Mouse (Mus musculus) layer of hippocampus, postnatal 25 days (tissue): ENCODE measurements at regions not wholly inside any gene's neighbourhood (a gene's known extent, or its start where the extent isn't known, plus 50 kb on each side); places are given as distances from the start of the nearest gene placed in this dataset.

Experiments used
- DNase-seq, 2 experiments: peaks; one replicate each; pipeline ENCODE4 v3.0.0; 2022; ENCODE audit warnings: mixed read lengths in 2 of 2, low spot score in 1 of 2; ENCODE audit errors: extremely low spot score in 1 of 2

- no peak for DNase-seq
These were observed 54.0 kb upstream of the Cerkl start for GRCm38 (mm10) chr2:79510485-79511094.

GRCm38 (mm10) chr2:79511108-79511507 lies 54.5 kb upstream of the Cerkl start:
- DNase-seq: no peak

DNA sequence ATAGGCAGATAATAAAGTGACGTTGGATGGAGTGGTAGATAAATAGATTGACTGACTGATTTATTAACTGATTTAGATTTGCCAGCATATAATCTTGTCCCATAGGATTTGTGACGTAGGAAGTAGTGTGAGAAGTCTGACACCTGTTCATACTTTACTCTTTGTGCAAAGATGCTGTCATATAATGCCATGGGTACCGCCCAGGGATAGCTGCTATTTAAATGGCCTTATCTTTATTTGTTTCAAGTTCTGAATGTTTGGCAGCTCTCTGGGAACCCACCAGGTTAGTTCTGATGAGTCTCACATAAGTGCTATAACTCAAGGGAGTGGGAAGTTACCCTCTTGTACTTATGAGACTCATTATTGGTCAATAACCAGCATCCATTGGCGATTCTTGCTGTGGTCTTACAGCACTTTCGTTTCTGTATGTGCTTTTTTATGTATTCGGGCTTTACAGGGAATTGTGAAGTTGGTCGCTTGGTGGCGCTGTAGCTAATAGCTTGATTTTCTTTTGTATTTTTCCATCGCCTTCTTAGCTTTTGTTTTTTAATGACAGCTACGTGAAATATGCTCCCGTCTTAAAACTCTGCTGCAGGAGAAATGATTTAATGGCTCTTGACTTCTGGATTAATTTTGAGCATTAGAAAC lies 55.2 kb upstream of the Cerkl start:
- peak; percentile 67 to 93 for DNase-seq

- no peak for DNase-seq
These were observed 55.8 kb upstream of the Cerkl start for GRCm38 (mm10) chr2:79512374-79512773.

GRCm38 (mm10) chr2:79513726-79514125 lies 57.1 kb upstream of the Cerkl start:
- DNase-seq: no peak

DNA sequence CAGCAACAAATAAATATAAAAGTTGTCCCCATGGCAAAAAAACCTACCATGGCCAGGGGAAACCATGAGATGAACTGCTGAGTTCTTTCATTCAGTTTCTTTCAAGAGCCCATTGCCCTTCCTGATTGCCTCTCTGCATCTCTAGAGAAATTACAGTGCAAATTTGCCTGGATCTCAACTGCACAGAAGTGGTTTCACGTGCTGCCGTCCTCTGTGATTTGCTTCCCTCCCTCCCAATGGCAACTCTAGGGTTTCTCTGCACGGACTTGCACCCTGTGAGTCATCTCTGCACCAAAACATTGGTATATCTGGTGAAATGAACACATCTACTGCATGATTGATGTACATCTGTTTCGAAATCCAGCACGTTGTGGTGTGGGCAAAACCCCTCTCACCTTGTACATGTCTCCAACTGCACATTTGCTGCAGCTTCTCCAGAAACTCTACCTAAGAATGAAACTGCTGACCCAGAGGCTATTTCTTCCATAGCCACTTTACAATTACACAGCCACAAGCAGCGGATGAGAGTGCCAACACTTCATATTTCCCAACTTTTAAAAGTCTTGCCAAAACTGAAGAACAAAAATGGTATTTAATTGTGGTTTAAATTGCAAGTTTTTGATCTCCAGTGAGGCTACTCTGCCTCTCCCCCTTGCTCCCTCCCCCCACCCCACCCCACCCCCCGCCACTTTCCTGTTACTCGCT lies 61.6 kb upstream of the Cerkl start:
- DNase-seq: no peak

DNA sequence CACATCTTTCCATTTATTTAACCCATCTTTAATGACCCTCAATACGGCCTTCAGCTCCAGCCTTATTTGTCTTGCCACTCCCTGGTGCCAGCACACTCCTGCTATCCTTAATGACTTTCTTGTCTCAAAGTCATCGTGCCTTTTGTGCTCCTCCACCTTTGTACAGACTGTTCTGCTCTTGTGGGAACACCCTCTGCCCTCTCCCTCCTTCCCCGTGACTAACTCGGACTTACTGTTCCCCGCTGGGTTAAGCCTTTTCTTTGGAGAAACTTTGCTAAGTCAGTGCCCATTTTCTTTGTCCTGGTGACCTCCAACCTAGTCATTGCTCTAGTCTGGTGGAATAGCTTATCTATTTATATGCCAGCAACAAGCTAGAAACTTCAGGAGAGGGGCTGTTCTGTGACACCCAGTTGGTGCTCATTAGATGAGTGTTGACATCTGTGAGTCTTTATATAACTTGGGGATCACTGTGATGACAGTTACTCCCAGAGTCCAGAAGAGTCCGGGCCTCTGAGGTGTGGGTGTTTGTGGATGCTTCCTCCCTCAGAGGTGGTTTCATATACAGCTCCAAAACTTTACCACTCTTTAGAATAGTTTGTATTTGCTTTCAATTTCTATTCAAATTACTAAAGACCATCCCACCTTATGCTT lies 63.3 kb upstream of the Cerkl start:
- DNase-seq: no peak

GRCm38 (mm10) chr2:79523441-79523840 lies 66.9 kb upstream of the Cerkl start:
- no peak for DNase-seq

- no peak for DNase-seq
These were observed 70.9 kb upstream of the Cerkl start for GRCm38 (mm10) chr2:79527529-79527928.

DNA sequence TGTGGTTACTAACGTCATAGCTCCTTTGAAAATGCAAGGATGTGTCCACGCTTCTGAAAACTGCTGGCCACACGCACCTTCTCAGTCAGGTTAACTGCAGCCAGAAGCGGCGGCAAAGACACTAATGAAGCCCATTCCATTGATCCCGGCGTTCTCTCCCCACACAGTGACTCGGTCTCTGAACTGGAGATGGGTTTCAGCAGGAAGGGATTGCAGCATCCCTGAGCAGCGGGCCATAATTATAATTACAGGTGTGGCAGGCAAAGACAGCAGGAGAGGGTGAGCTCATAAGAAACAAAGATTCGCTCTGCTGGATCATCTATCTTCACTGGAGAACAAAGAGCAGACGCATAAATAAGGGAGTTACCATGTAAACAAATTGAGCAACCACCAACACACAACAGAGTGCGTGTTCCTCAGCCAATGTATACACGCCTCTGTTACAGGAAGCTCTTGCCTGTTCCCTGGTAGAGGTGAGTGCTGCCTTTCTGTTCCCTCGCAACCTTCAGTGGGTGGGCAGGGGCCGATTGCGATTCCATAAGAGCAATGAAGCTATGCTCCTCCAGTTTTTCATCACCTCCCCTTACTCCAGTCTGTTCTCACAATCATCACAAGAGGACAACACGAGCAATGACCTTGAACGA lies 71.9 kb upstream of the Cerkl start:
- DNase-seq: no peak

DNA sequence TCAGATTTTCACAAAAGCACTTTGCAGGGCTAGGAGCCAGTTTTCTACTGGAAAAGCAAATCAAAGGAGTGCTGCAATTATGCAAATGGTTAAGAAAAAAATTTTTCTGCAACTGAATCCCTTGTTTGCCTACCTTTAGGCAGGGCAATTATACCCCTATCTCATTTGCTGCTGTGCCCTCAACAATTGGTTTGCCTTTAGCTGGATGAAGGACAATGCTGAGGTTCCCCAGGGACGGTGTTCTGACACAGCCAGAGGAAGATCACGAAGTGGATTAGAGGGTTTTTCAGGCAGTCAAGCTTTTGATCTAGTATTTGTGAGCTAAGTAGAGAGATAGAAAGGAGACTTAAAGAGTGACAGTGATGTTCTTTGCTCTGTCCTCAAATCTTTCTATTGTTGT lies 72.6 kb upstream of the Cerkl start:
- no peak for DNase-seq

DNA sequence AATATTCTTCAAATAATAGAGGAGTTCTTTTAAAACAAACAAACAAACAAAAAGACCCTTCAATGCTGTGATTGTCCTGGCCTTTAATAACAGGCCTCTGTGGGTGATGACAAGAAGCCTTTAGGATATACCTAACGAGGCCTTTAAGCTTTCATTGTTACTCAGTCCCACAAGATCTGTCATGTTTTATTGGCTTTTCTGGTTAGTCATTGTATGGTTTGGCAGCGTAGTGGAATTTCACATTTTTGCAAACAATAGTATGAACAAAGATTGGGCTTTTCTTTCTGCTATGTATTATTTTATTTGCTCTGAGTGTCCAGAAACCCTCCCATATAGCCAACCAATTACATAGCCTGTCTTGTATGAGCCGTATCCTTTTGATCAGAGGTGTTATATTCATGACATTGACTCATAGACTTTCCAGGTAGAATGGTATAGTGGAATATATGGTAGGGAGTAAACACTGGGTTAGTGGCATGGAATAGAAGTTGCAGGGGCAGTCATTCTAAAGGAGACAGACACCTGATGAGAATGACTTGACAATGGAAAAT lies 76.1 kb upstream of the Cerkl start:
- no peak for DNase-seq

- DNase-seq: no peak
These were observed 80.7 kb upstream of the Cerkl start for GRCm38 (mm10) chr2:79537126-79537875.

GRCm38 (mm10) chr2:79540384-79540783 lies 83.8 kb upstream of the Cerkl start:
- no peak for DNase-seq

GRCm38 (mm10) chr2:79542191-79542980 lies 85.8 kb upstream of the Cerkl start:
- no peak for DNase-seq

DNA sequence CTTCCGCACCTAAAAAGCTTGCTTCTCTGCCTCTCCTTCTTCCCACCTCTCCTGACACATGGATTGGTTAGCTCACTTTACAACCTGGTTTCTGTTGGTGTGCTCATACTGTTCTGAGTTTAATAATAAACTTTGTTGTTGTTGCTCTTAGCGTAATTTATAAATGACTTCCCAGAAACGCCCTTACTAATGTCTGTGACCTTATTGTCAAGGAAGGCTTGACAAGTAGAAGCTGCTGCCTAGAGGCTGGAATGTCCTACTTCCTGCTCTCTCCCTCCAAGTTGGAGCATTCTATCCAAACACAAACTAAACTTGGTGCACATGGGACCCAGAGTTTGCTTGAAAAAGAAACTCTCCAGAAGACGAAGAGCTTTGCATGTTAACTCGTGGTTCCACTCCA lies 86.9 kb upstream of the Cerkl start:
- no peak for DNase-seq

- DNase-seq: no peak
These were observed 87.6 kb upstream of the Cerkl start for GRCm38 (mm10) chr2:79543948-79544792.

DNA sequence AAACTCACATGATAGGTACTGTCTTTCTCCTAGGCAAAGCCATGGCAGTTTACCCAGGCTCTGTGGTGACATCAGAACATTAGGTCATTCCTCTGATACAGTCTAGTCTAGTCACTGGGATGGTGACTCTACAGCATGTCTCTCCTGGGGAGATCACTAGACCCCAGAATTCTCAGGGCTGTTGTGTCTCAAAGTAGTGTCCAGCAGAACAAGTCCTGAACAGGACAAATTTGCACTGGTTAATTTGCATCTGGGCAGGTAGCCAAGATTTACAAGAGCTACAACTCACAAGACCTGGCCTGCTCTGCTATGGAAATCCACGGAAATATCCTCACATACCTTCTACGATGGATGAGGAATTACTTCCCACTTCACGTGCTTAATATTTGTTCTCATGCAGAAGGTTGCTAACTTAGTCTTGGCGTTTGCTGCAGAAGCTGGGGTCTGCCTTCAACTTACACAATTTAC lies 88.2 kb upstream of the Cerkl start:
- no peak for DNase-seq
